Mouse (Mus musculus) T-cell, adult 66 days (primary cell): Measurements from ENCODE around the gene Klf16. TPM values are rescaled to one million over a fixed set of nuclear protein-coding genes. Genes with fewer than 3 reads are reported as not detected.

ENCODE experiments used
- total RNA-seq, 2 experiments: library from RNA; stranded (reverse); gene quantifications; 3 replicates in 1 of 2; 4 replicates in 1 of 2; pipeline ENCODE4 v1.2.4; 2023

The Klf16 gene
- 10 to 100 TPM; 27.9 to 29.2 TPM for total RNA-seq

GRCm38 (mm10) chr10:80577195-80578130 is at the start of gene Klf16:
Klf16 (minus strand) TSS chr10:80577321.

GRCm38 (mm10) chr10:80622661-80623456 is 45.7 kb upstream of the Klf16 start, which contains the start of gene Csnk1g2:
Csnk1g2 (plus strand) TSS chr10:80622838.

GRCm38 (mm10) chr10:80605721-80606120 is 28.6 kb upstream of the Klf16 start, which contains the start of gene Gm49322:
Gm49322 (plus strand) TSS chr10:80606021.

GRCm38 (mm10) chr10:80602698-80603325 is 25.7 kb upstream of the Klf16 start, which contains the start of the genes Scamp4 and Adat3:
Scamp4 (plus strand) TSS chr10:80602872.
Adat3 (plus strand) TSS chr10:80602880.

GRCm38 (mm10) chr10:80589879-80590854 is 13.0 kb upstream of the Klf16 start, which contains the start of gene Abhd17a:
Abhd17a (minus strand) TSS chr10:80590341.

GRCm38 (mm10) chr10:80561116-80561944 is 15.8 kb downstream of the Klf16 start, which contains the start of gene Rexo1:
Rexo1 (minus strand) TSS chr10:80561560.

GRCm38 (mm10) chr10:80538710-80539394 is 38.3 kb downstream of the Klf16 start, which contains the start of gene Atp8b3:
Atp8b3 (minus strand) TSS chr10:80539124.

Other genes starting within 250 kb of the Klf16 start
- gene Pcsk4, start 247.8 kb downstream of the Klf16 start, total RNA-seq = 1 to 10 TPM; 2.9 to 3.1 TPM
- under 1 TPM in 1 of 2 experiments, not detected in 1; 0.90 TPM for gene Reep6, start 247.4 kb downstream of the Klf16 start, total RNA-seq
- not detected for gene Adamtsl5, start 228.9 kb downstream of the Klf16 start, total RNA-seq
- gene Plk5, start 220.9 kb downstream of the Klf16 start, total RNA-seq = not detected
- 1 to 10 TPM; 8.0 to 8.7 TPM for gene Mex3d, start 189.7 kb downstream of the Klf16 start, total RNA-seq
- gene Mbd3, start 177.8 kb downstream of the Klf16 start, total RNA-seq = 100 to 1,000 TPM; 107 to 120 TPM
- 10 to 100 TPM; 63.7 to 70.9 TPM for gene Uqcr11, start 170.5 kb downstream of the Klf16 start, total RNA-seq
- gene Tcf3, start 143.7 kb downstream of the Klf16 start, total RNA-seq = 10 to 100 TPM; 98.1 to 99.2 TPM
- gene Onecut3, start 82.5 kb downstream of the Klf16 start, total RNA-seq = not detected
- not detected for gene Atp8b3, start 38.2 kb downstream of the Klf16 start, total RNA-seq
- gene Rexo1, start 15.8 kb downstream of the Klf16 start, total RNA-seq = 100 to 1,000 TPM; 123 to 132 TPM
- gene Abhd17a, start 13.0 kb upstream of the Klf16 start, total RNA-seq = 10 to 100 TPM; 49.3 to 56.2 TPM
- 10 to 100 TPM; 52.6 to 54.4 TPM for gene Scamp4, start 25.6 kb upstream of the Klf16 start, total RNA-seq
- 1 to 10 TPM; 3.0 to 4.8 TPM for gene Adat3, start 25.6 kb upstream of the Klf16 start, total RNA-seq
- 1 to 10 TPM; 4.5 to 7.9 TPM for gene Gm49322, start 28.7 kb upstream of the Klf16 start, total RNA-seq
- 100 to 1,000 TPM; 212 to 215 TPM for gene Csnk1g2, start 45.5 kb upstream of the Klf16 start, total RNA-seq
- gene Btbd2, start 79.8 kb upstream of the Klf16 start, total RNA-seq = 10 to 100 TPM; 26.6 to 27.7 TPM
- gene Mknk2, start 100.8 kb upstream of the Klf16 start, total RNA-seq = 100 to 1,000 TPM; 280 to 313 TPM
- gene Mob3a, start 124.7 kb upstream of the Klf16 start, total RNA-seq = 100 to 1,000 TPM; 151 to 180 TPM
- 10 to 100 TPM; 56.2 to 88.3 TPM for gene Izumo4, start 124.9 kb upstream of the Klf16 start, total RNA-seq
- gene Ap3d1, start 164.9 kb upstream of the Klf16 start, total RNA-seq = 100 to 1,000 TPM; 144 to 150 TPM
- gene Dot1l, start 177.9 kb upstream of the Klf16 start, total RNA-seq = 10 to 100 TPM; 69.9 to 73.5 TPM
- gene Sf3a2, start 220.9 kb upstream of the Klf16 start, total RNA-seq = 10 to 100 TPM; 76.4 to 85.9 TPM
- 100 to 1,000 TPM; 133 to 134 TPM for gene Plekhj1, start 221.3 kb upstream of the Klf16 start, total RNA-seq
- 1 to 10 TPM; 2.0 to 3.3 TPM for gene Amh, start 227.9 kb upstream of the Klf16 start, total RNA-seq
- gene Jsrp1, start 236.2 kb upstream of the Klf16 start, total RNA-seq = not detected
- gene Oaz1, start 249.3 kb upstream of the Klf16 start, total RNA-seq = 100 to 1,000 TPM; 571 to 578 TPM